Mouse (Mus musculus): ENCODE data around the gene Gm2897.
"Not testable (repeated sequence)": the region's sequence is repeated elsewhere in the genome, so short reads cannot be mapped to it uniquely, and the experiment has no call there.

GRCm38 (mm10) chr14:3049513-3049800 lies 372 bp downstream of the Gm2897 start:
- not testable (repeated sequence) for TF ChIP-seq EP300, CTCF (IDR thresholded peaks at IDR 0.05; ENCODE audit: low read depth)
